Mouse (Mus musculus) heart, embryonic 15.5 days (tissue): ENCODE measurements around the gene Tstd2. TPM values are rescaled to one million over a fixed set of nuclear protein-coding genes. Genes with fewer than 3 reads are reported as not detected.

ENCODE experiments used
- ATAC-seq: fragments of 200-750 bp; cut with Nextera tagmentation; replicated peaks from 2 replicates; pipeline ENCODE4 v1.8.0; 2017; ENCODE audit warnings: low read depth, moderate TSS enrichment; ENCODE audit not compliant: insufficient number of reproducible peaks, insufficient read depth, low FRiP score
- H3K27ac ChIP-seq: fragments of 300-500 bp; sonication (generic); 2 replicates; pipeline ENCODE4 v1.5.1; 2015; ENCODE audit warnings: mild to moderate bottlenecking, inconsistent platforms
- H3K27me3 ChIP-seq: fragments of 300-500 bp; sonication (generic); 2 replicates; pipeline ENCODE4 v1.6.1; 2015; ENCODE audit warnings: inconsistent platforms
- H3K36me3 ChIP-seq: fragments of 300-500 bp; sonication (generic); 2 replicates; pipeline ENCODE4 v1.6.1; 2015; ENCODE audit warnings: mild to moderate bottlenecking, inconsistent platforms
- H3K4me1 ChIP-seq: fragments of 300-500 bp; sonication (generic); replicated peaks from 2 replicates; pipeline ENCODE4 v1.6.1; 2015; ENCODE audit warnings: inconsistent platforms
- H3K4me2 ChIP-seq: fragments of 300-500 bp; sonication (generic); 2 replicates; pipeline ENCODE4 v1.6.1; 2015; ENCODE audit warnings: inconsistent platforms, mild to moderate bottlenecking, moderate library complexity
- H3K4me3 ChIP-seq: fragments of 300-500 bp; sonication (generic); 2 replicates; pipeline ENCODE4 v1.5.1; 2015; ENCODE audit warnings: mild to moderate bottlenecking, inconsistent platforms
- H3K9ac ChIP-seq: fragments of 300-500 bp; sonication (generic); 2 replicates; pipeline ENCODE4 v1.6.1; 2015; ENCODE audit warnings: mild to moderate bottlenecking, inconsistent platforms
- H3K9me3 ChIP-seq: fragments of 300-500 bp; sonication (generic); replicated peaks from 2 replicates; pipeline ENCODE4 v1.6.1; 2016; ENCODE audit warnings: inconsistent platforms
- WGBS: fragments of 180-500 bp; shearing (Covaris S2); methylation state at CpG from one replicate; pipeline ENCODE4 v1.1.7; 2015; ENCODE audit warnings: mixed read lengths; 5-methylcytosine and 5-hydroxymethylcytosine counted together
- polyA plus RNA-seq: library from polyadenylated mRNA; unstranded; fragments of >200 nt; fragmentation: Nextera tagmentation; extraction: Ambion mirVana; gene quantifications from 2 replicates; pipeline ENCODE4 v1.2.1, GENCODE M21; 2015

Tstd2 gene
- polyA plus RNA-seq, 1 experiment from 2014 or later = 24.2 TPM

GRCm38 (mm10) chr4:46151903-46152544, 13.5 kb upstream of the Tstd2 start:
- no peak for ATAC-seq
- Histone ChIP-seq H3K4me3 (no peak overlapping the region), H3K4me2 (no peak overlapping the region), H3K9ac (no peak overlapping the region), H3K27me3 (no peaks in the 10 kb centered on the region), H3K9me3 (no peaks in the 10 kb centered on the region), H3K36me3 (peaks cover 87% of the 10 kb centered on the region), H3K4me1 (no peaks in the 10 kb centered on the region), H3K27ac (no peak overlapping the region)
- WGBS = 90% methylated on average over 12 of the region's 12 CpGs

GRCm38 (mm10) chr4:46146881-46147280, 8.4 kb upstream of the Tstd2 start:
- H3K9me3 ChIP-seq = no peaks in the 10 kb centered on the region
- H3K4me3 ChIP-seq = no peak overlapping the region
- WGBS = 92% methylated on average over 1 of the region's 1 CpGs
- ATAC-seq = no peak
- H3K4me1 ChIP-seq = no peaks in the 10 kb centered on the region
- no peak overlapping the region for H3K4me2 ChIP-seq
- H3K36me3 ChIP-seq = peaks cover 44% of the 10 kb centered on the region
- H3K9ac ChIP-seq = no peak overlapping the region
- no peak overlapping the region for H3K27ac ChIP-seq
- no peaks in the 10 kb centered on the region for H3K27me3 ChIP-seq

GRCm38 (mm10) chr4:46144323-46144722, 5.8 kb upstream of the Tstd2 start:
- Histone ChIP-seq H3K36me3 (peaks cover 21% of the 10 kb centered on the region), H3K27ac (no peak overlapping the region), H3K4me1 (peaks cover 12% of the 10 kb centered on the region), H3K4me3 (no peak overlapping the region), H3K9ac (no peak overlapping the region), H3K9me3 (no peaks in the 10 kb centered on the region), H3K4me2 (no peak overlapping the region), H3K27me3 (no peaks in the 10 kb centered on the region)
- ATAC-seq = no peak
- WGBS = 73% methylated on average over 3 of the region's 3 CpGs

GRCm38 (mm10) chr4:46137629-46138286, 736 bp downstream of the Tstd2 start:
- H3K27ac ChIP-seq = peak overlapping the region; percentile 98
- H3K9ac ChIP-seq = peak overlapping the region; percentile 93
- peak overlapping the region; percentile 90 for H3K4me3 ChIP-seq
- ATAC-seq = peak; percentile 73
- H3K4me1 ChIP-seq = peaks cover 21% of the 10 kb centered on the region
- H3K27me3 ChIP-seq = no peaks in the 10 kb centered on the region
- H3K4me2 ChIP-seq = peak overlapping the region; percentile 85
- 5% methylated on average over 17 of the region's 17 CpGs for WGBS
- no peaks in the 10 kb centered on the region for H3K9me3 ChIP-seq
- H3K36me3 ChIP-seq = peaks cover 25% of the 10 kb centered on the region

GRCm38 (mm10) chr4:46131791-46132190, 6.7 kb downstream of the Tstd2 start:
- H3K4me1 ChIP-seq = no peaks in the 10 kb centered on the region; the same call in 1 of the 2 replicates
- H3K36me3 ChIP-seq = peaks cover 58% of the 10 kb centered on the region
- H3K4me3 ChIP-seq = no peak overlapping the region
- H3K27me3 ChIP-seq = no peaks in the 10 kb centered on the region
- ATAC-seq = no peak
- H3K27ac ChIP-seq = no peak overlapping the region
- WGBS = 86% methylated on average over 6 of the region's 6 CpGs
- H3K4me2 ChIP-seq = no peak overlapping the region
- H3K9me3 ChIP-seq = no peaks in the 10 kb centered on the region
- H3K9ac ChIP-seq = no peak overlapping the region

GRCm38 (mm10) chr4:46130221-46130620, 8.3 kb downstream of the Tstd2 start:
- Histone ChIP-seq H3K27me3 (no peaks in the 10 kb centered on the region), H3K4me3 (no peak overlapping the region), H3K9ac (no peak overlapping the region), H3K36me3 (peaks cover 65% of the 10 kb centered on the region), H3K27ac (no peak overlapping the region), H3K9me3 (no peaks in the 10 kb centered on the region), H3K4me2 (no peak overlapping the region), H3K4me1 (no peaks in the 10 kb centered on the region)
- 79% methylated on average over 3 of the region's 3 CpGs for WGBS
- ATAC-seq = no peak

GRCm38 (mm10) chr4:46129311-46130004, 9.0 kb downstream of the Tstd2 start:
- Histone ChIP-seq H3K4me2 (no peak overlapping the region), H3K27ac (no peak overlapping the region), H3K4me3 (no peak overlapping the region), H3K36me3 (peaks cover 66% of the 10 kb centered on the region), H3K9ac (no peak overlapping the region), H3K9me3 (no peaks in the 10 kb centered on the region), H3K27me3 (no peaks in the 10 kb centered on the region), H3K4me1 (no peaks in the 10 kb centered on the region)
- ATAC-seq = no peak
- 90% methylated on average over 8 of the region's 8 CpGs for WGBS

- Histone ChIP-seq H3K4me3 (no peak overlapping the region), H3K27me3 (no peaks in the 10 kb centered on the region), H3K4me1 (no peaks in the 10 kb centered on the region), H3K27ac (no peak overlapping the region), H3K9me3 (no peaks in the 10 kb centered on the region), H3K4me2 (no peak overlapping the region), H3K36me3 (peaks cover 70% of the 10 kb centered on the region), H3K9ac (no peak overlapping the region)
- 47% methylated on average over 2 of the region's 2 CpGs for WGBS
- ATAC-seq = no peak
Observed at GRCm38 (mm10) chr4:46126541-46126940, 12.0 kb downstream of the Tstd2 start.

GRCm38 (mm10) chr4:46123358-46123757, 15.1 kb downstream of the Tstd2 start:
- ATAC-seq = no peak
- H3K9me3 ChIP-seq = no peaks in the 10 kb centered on the region

GRCm38 (mm10) chr4:46120767-46121166, 17.7 kb downstream of the Tstd2 start:
- Histone ChIP-seq H3K36me3 (peaks cover 82% of the 10 kb centered on the region), H3K9me3 (no peaks in the 10 kb centered on the region), H3K4me2 (no peak overlapping the region), H3K4me3 (no peak overlapping the region), H3K4me1 (peaks cover 4% of the 10 kb centered on the region; the same call in 1 of the 2 replicates), H3K27ac (no peak overlapping the region), H3K27me3 (no peaks in the 10 kb centered on the region), H3K9ac (no peak overlapping the region)
- 75% methylated on average over 3 of the region's 3 CpGs for WGBS
- no peak for ATAC-seq

More at GRCm38 (mm10) chr4:46123358-46123757, 15.1 kb downstream of the Tstd2 start:
- 92% methylated on average over 6 of the region's 6 CpGs for WGBS
- Histone ChIP-seq H3K36me3 (peaks cover 76% of the 10 kb centered on the region), H3K9ac (no peak overlapping the region), H3K4me1 (no peaks in the 10 kb centered on the region), H3K4me3 (no peak overlapping the region), H3K27ac (no peak overlapping the region), H3K4me2 (no peak overlapping the region), H3K27me3 (no peaks in the 10 kb centered on the region)

- ATAC-seq = no peak
- Histone ChIP-seq H3K4me3 (no peak overlapping the region), H3K27me3 (no peaks in the 10 kb centered on the region), H3K4me2 (no peak overlapping the region), H3K9ac (no peak overlapping the region), H3K9me3 (no peaks in the 10 kb centered on the region), H3K27ac (no peak overlapping the region), H3K4me1 (peaks cover 4% of the 10 kb centered on the region; the same call in 1 of the 2 replicates), H3K36me3 (peaks cover 81% of the 10 kb centered on the region)
- 84% methylated on average over 14 of the region's 14 CpGs for WGBS
Observed at GRCm38 (mm10) chr4:46119514-46120094, 18.9 kb downstream of the Tstd2 start.
